Mouse (Mus musculus) erythroblast, embryonic 14.5 days (primary cell): ENCODE measurements around the gene Dlg2.

ENCODE experiments used
- GATA1 ChIP-seq: IDR thresholded peaks from 2 replicates; pipeline ENCODE4 v1.6.1; 2012; ENCODE audit warnings: low read length, inconsistent platforms, mixed read lengths
- TAL1 ChIP-seq: IDR thresholded peaks from 3 replicates; pipeline ENCODE4 v1.6.1; 2012; ENCODE audit warnings: low read length, inconsistent platforms, mixed read lengths

DNA sequence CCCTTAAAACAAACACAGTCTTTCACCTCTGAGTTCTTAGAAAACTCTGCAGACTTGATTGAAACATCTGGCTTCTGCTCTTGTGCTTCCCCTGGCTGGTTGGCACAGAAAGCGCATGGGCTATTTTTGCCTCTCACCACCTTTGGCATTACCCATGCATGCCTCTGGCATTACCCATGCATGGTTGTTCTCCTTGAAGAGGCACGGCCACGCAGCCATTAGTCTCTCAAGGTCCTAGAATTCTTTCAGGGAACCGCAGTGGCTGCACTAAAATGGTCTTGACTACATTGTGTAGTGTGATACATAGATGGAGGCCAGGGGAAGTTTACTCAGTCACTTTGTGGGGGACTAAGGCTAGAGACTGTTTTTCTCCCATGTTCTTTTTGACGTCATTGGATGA lies 1709.9 kb downstream of the Dlg2 start:
- TF ChIP-seq TAL1 (no peak), GATA1 (no peak)
